Mouse (Mus musculus): ENCODE measurements around the gene Cdk2ap2. TPM values are rescaled to one million over a fixed set of nuclear protein-coding genes. Genes with fewer than 3 reads are reported as not detected.
"Not testable (repeated sequence)": the region's sequence is repeated elsewhere in the genome, so short reads cannot be mapped to it uniquely, and the experiment has no call there.

Gene Cdk2ap2
- polyA plus RNA-seq, 1 experiment from 2014 or later: 82.7 TPM

GRCm38 (mm10) chr19:4135229-4135962 lies 38.4 kb downstream of the Cdk2ap2 start:
- not testable (repeated sequence) for ATAC-seq (ENCODE audit: insufficient number of reproducible peaks, low FRiP score, low TSS enrichment, low read depth)

GRCm38 (mm10) chr19:4135963-4136345 lies 39.0 kb downstream of the Cdk2ap2 start:
- not testable (repeated sequence) for H3K4me2 ChIP-seq; H3K9ac ChIP-seq; H3K27ac ChIP-seq; H3K9me3 ChIP-seq; H3K27me3 ChIP-seq; H3K4me3 ChIP-seq; ATAC-seq (ENCODE audit: insufficient number of reproducible peaks, low FRiP score, low TSS enrichment, low read depth); H3K4me1 ChIP-seq
- H3K36me3 ChIP-seq: peaks cover 25% of the 10 kb centered on the region
- WGBS: 24% methylated on average over 8 of the region's 8 CpGs

More at GRCm38 (mm10) chr19:4135229-4135962, 38.4 kb downstream of the Cdk2ap2 start:
- H3K4me1 ChIP-seq, H3K4me3 ChIP-seq, H3K9ac ChIP-seq, H3K27me3 ChIP-seq, H3K9me3 ChIP-seq, H3K27ac ChIP-seq, H3K4me2 ChIP-seq: not testable (repeated sequence)
- 76% methylated on average over 6 of the region's 6 CpGs for WGBS
- peaks cover 30% of the 10 kb centered on the region for H3K36me3 ChIP-seq

GRCm38 (mm10) chr19:4136463-4136862 lies 39.5 kb downstream of the Cdk2ap2 start:
- no peaks in the 10 kb centered on the region for H3K27me3 ChIP-seq
- no peak for ATAC-seq (ENCODE audit: insufficient number of reproducible peaks, low FRiP score, low TSS enrichment, low read depth)
- H3K4me1 ChIP-seq: no peaks in the 10 kb centered on the region
- H3K4me2 ChIP-seq: no peak overlapping the region
- 76% methylated on average over 5 of the region's 5 CpGs for WGBS
- peaks cover 20% of the 10 kb centered on the region for H3K36me3 ChIP-seq
- H3K4me3 ChIP-seq: no peak overlapping the region
- no peak overlapping the region for H3K27ac ChIP-seq
- H3K9me3 ChIP-seq: no peaks in the 10 kb centered on the region
- H3K9ac ChIP-seq: no peak overlapping the region

- no peak overlapping the region for H3K9ac ChIP-seq
- H3K27me3 ChIP-seq: no peaks in the 10 kb centered on the region
- 80% methylated on average over 5 of the region's 5 CpGs for WGBS
- H3K9me3 ChIP-seq: no peaks in the 10 kb centered on the region
- ATAC-seq (ENCODE audit: insufficient number of reproducible peaks, low FRiP score, low TSS enrichment, low read depth): no peak
- H3K4me1 ChIP-seq: no peaks in the 10 kb centered on the region
- H3K36me3 ChIP-seq: peaks cover 5% of the 10 kb centered on the region
- H3K27ac ChIP-seq: no peak overlapping the region
- no peak overlapping the region for H3K4me3 ChIP-seq
- H3K4me2 ChIP-seq: no peak overlapping the region
Observed at GRCm38 (mm10) chr19:4137913-4138312, 40.9 kb downstream of the Cdk2ap2 start.

GRCm38 (mm10) chr19:4139446-4139845 lies 42.5 kb downstream of the Cdk2ap2 start, which contains the start of gene Gpr152:
Gene Gpr152 (plus strand): TSS chr19:4139787.
- Histone ChIP-seq H3K9ac (no peak within 1 kb of the TSS), H3K27ac (no peak within 1 kb of the TSS), H3K9me3 (no peaks in the 10 kb centered on the region), H3K4me2 (no peak within 1 kb of the TSS), H3K4me1 (no peaks in the 10 kb centered on the region), H3K4me3 (no peak within 1 kb of the TSS), H3K27me3 (no peaks in the 10 kb centered on the region), H3K36me3 (no peaks in the 10 kb centered on the region)
- 74% methylated on average over 2 of the region's 2 CpGs for WGBS
- no peak for ATAC-seq (ENCODE audit: insufficient number of reproducible peaks, low FRiP score, low TSS enrichment, low read depth)

GRCm38 (mm10) chr19:4140147-4140546 lies 43.2 kb downstream of the Cdk2ap2 start:
- H3K9ac ChIP-seq: no peak overlapping the region
- no peak overlapping the region for H3K4me3 ChIP-seq
- ATAC-seq (ENCODE audit: insufficient number of reproducible peaks, low FRiP score, low TSS enrichment, low read depth): no peak
- H3K4me1 ChIP-seq: no peaks in the 10 kb centered on the region
- 79% methylated on average over 6 of the region's 6 CpGs for WGBS
- H3K27ac ChIP-seq: no peak overlapping the region
- H3K9me3 ChIP-seq: no peaks in the 10 kb centered on the region
- no peak overlapping the region for H3K4me2 ChIP-seq
- no peaks in the 10 kb centered on the region for H3K27me3 ChIP-seq
- no peaks in the 10 kb centered on the region for H3K36me3 ChIP-seq

GRCm38 (mm10) chr19:4142416-4143173 lies 45.6 kb downstream of the Cdk2ap2 start:
- H3K36me3 ChIP-seq: no peaks in the 10 kb centered on the region
- no peaks in the 10 kb centered on the region for H3K27me3 ChIP-seq
- no peak overlapping the region for H3K9ac ChIP-seq
- ATAC-seq (ENCODE audit: insufficient number of reproducible peaks, low FRiP score, low TSS enrichment, low read depth): no peak
- H3K27ac ChIP-seq: no peak overlapping the region
- H3K4me1 ChIP-seq: peaks cover 1% of the 10 kb centered on the region; the same call in 1 of the 2 replicates
- WGBS: 91% methylated on average over 18 of the region's 18 CpGs
- H3K4me2 ChIP-seq: no peak overlapping the region
- H3K9me3 ChIP-seq: no peaks in the 10 kb centered on the region
- H3K4me3 ChIP-seq: no peak overlapping the region

GRCm38 (mm10) chr19:4143759-4144268 lies 46.8 kb downstream of the Cdk2ap2 start, which contains the start of gene Cabp4:
Gene Cabp4 (minus strand): TSS chr19:4144033.
- Histone ChIP-seq H3K4me1 (peaks cover 7% of the 10 kb centered on the region), H3K27me3 (no peaks in the 10 kb centered on the region), H3K36me3 (no peaks in the 10 kb centered on the region), H3K9me3 (no peaks in the 10 kb centered on the region), H3K9ac (no peak within 1 kb of the TSS), H3K4me2 (no peak within 1 kb of the TSS), H3K4me3 (no peak within 1 kb of the TSS), H3K27ac (no peak within 1 kb of the TSS)
- no peak for ATAC-seq (ENCODE audit: insufficient number of reproducible peaks, low FRiP score, low TSS enrichment, low read depth)
- WGBS: 77% methylated on average over 7 of the region's 7 CpGs

GRCm38 (mm10) chr19:4144550-4145498 lies 47.8 kb downstream of the Cdk2ap2 start:
- Histone ChIP-seq H3K4me2 (no peak overlapping the region), H3K4me3 (no peak overlapping the region), H3K27ac (no peak overlapping the region), H3K4me1 (peaks cover 17% of the 10 kb centered on the region), H3K9ac (no peak overlapping the region), H3K9me3 (no peaks in the 10 kb centered on the region), H3K36me3 (peaks cover 1% of the 10 kb centered on the region), H3K27me3 (no peaks in the 10 kb centered on the region)
- ATAC-seq (ENCODE audit: insufficient number of reproducible peaks, low FRiP score, low TSS enrichment, low read depth): no peak
- WGBS: 77% methylated on average over 16 of the region's 16 CpGs

GRCm38 (mm10) chr19:4145936-4146335 lies 49.0 kb downstream of the Cdk2ap2 start:
- H3K27ac ChIP-seq: no peak overlapping the region
- no peak overlapping the region for H3K4me3 ChIP-seq
- 86% methylated on average over 5 of the region's 5 CpGs for WGBS
- ATAC-seq (ENCODE audit: insufficient number of reproducible peaks, low FRiP score, low TSS enrichment, low read depth): no peak
- H3K36me3 ChIP-seq: peaks cover 13% of the 10 kb centered on the region
- H3K4me1 ChIP-seq: peaks cover 22% of the 10 kb centered on the region
- no peaks in the 10 kb centered on the region for H3K27me3 ChIP-seq
- H3K9me3 ChIP-seq: no peaks in the 10 kb centered on the region
- H3K4me2 ChIP-seq: no peak overlapping the region
- H3K9ac ChIP-seq: no peak overlapping the region

GRCm38 (mm10) chr19:4146366-4147021 lies 49.5 kb downstream of the Cdk2ap2 start:
- no peak for ATAC-seq (ENCODE audit: insufficient number of reproducible peaks, low FRiP score, low TSS enrichment, low read depth)
- no peak overlapping the region for H3K4me2 ChIP-seq
- 61% methylated on average over 12 of the region's 12 CpGs for WGBS

More at GRCm38 (mm10) chr19:4146366-4147021, 49.5 kb downstream of the Cdk2ap2 start:
- no peak overlapping the region for H3K9ac ChIP-seq
- H3K36me3 ChIP-seq: peaks cover 18% of the 10 kb centered on the region
- H3K9me3 ChIP-seq: no peaks in the 10 kb centered on the region
- H3K27me3 ChIP-seq: no peaks in the 10 kb centered on the region
- H3K4me1 ChIP-seq: peaks cover 22% of the 10 kb centered on the region
- no peak overlapping the region for H3K4me3 ChIP-seq
- H3K27ac ChIP-seq: no peak overlapping the region
